Mouse (Mus musculus): ENCODE data around the gene Wwox. TPM values are rescaled to one million over a fixed set of nuclear protein-coding genes. Genes with fewer than 3 reads are reported as not detected.
A peak's percentile ranks its signal among the peaks of the same experiment; 100 is the strongest.

Wwox gene
- polyA plus RNA-seq, 1 experiment from 2014 or later: 16.0 TPM

DNA sequence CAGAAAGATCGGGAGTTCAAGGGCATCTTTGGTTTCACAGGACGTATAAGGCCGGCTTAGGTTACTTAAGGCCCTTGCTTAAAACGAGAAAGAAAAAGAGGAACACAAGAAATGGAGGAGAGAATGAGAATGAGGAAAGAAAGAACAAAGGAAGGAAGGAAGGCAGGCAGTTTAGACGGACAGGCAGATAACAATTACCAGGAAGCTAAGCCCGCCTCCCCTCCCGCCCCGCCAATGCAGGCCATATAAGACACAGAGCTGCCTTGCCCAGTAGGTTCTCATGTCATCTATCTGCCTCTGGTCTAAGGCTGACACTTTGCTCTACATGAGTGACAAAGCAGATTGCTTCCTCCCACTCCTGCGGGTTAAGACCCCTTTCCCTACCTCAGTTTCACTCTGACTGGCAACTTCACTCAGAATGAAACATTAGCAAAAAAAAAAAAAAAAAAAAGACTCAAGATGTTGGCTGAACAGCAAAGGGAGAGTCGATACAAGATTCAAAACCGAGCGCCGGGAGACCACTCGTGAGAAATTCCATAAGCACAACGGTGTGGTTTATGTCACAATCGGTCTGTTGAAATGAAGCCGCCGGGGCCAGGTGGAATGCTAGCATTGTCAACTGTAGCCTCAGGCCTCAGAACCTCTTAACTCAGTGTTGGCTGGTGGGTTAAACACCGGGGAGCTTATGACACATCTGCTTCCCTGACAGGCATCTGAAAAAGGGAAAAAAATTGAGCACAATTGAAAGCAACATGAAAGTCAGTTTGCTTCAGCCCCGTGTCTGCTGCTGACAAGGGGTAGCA, 787.5 kb downstream of the Wwox start:
- Histone ChIP-seq H3K27me3 (0 out of 2 replicates have a peak, but pooled peaks cover 4% of the 10 kb centered on the region), H3K9ac (no peak overlapping the region), H3K4me3 (replicated peaks) (no peak overlapping the region), H3K4me2 (no peak overlapping the region), H3K4me1 (no peaks in the 10 kb centered on the region), H3K36me3 (no peaks in the 10 kb centered on the region), H3K27ac (no peak overlapping the region), H3K9me3 (replicated peaks) (no peaks in the 10 kb centered on the region)
- no peak for ATAC-seq (replicated peaks; ENCODE audit: low FRiP score)
- WGBS: 73% methylated on average over 20 of the region's 20 CpGs

DNA sequence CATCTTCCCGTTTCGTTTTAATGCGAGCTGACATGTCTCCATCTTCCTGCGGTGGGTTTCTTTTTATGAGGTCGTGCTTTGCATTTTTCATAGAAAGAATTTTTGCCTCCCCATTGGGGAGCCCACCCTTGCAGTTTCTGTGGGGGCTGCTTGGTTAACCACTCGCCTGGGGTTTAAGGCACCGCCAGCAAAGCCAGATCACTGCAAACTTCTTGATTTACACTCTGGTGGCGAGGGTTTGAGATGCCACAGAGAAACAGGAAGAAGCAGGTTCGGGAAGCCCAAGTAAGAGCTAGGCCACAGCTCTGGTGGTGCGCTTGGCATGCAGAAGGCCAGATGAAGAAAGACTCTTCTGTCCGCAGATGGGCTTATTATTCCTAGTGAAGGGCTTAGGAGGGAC, 789.4 kb downstream of the Wwox start:
- peaks cover 3% of the 10 kb centered on the region for H3K4me1 ChIP-seq
- H3K4me3 ChIP-seq (replicated peaks): no peak overlapping the region
- no peak overlapping the region for H3K27ac ChIP-seq
- H3K27me3 ChIP-seq: 0 out of 2 replicates have a peak, but pooled peaks cover 4% of the 10 kb centered on the region
- H3K9me3 ChIP-seq (replicated peaks): no peaks in the 10 kb centered on the region
- WGBS: 72% methylated on average over 11 of the region's 11 CpGs
- no peak for ATAC-seq (replicated peaks; ENCODE audit: low FRiP score)
- no peaks in the 10 kb centered on the region for H3K36me3 ChIP-seq
- no peak overlapping the region for H3K4me2 ChIP-seq
- H3K9ac ChIP-seq: no peak overlapping the region

DNA sequence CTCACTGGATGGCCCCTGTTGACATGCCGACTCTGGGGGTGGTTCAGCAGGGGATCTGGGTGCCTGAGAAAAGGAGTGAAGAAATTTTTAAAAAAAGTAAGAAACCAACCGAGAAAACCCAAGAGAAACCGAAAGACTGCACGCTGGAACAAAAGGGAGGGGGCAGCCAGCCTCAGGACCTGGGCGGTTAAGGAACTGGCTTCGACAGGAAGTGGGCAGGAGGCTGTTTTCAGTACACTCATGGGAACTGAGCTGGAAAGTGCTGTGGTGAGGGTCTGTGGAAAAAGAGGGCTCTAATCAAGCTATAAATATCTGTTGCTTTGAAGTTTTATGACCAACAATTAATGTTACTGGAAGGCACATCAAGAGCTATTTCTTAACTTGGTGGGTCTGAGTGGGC, 794.6 kb downstream of the Wwox start:
- Histone ChIP-seq H3K4me1 (peaks cover 13% of the 10 kb centered on the region), H3K36me3 (no peaks in the 10 kb centered on the region), H3K27ac (no peak overlapping the region), H3K4me2 (peak overlapping the region; percentile 39), H3K4me3 (replicated peaks) (no peak overlapping the region), H3K27me3 (peaks cover 15% of the 10 kb centered on the region), H3K9ac (no peak overlapping the region), H3K9me3 (replicated peaks) (no peaks in the 10 kb centered on the region)
- 23% methylated on average over 6 of the region's 6 CpGs for WGBS
- no peak for ATAC-seq (replicated peaks; ENCODE audit: low FRiP score)

DNA sequence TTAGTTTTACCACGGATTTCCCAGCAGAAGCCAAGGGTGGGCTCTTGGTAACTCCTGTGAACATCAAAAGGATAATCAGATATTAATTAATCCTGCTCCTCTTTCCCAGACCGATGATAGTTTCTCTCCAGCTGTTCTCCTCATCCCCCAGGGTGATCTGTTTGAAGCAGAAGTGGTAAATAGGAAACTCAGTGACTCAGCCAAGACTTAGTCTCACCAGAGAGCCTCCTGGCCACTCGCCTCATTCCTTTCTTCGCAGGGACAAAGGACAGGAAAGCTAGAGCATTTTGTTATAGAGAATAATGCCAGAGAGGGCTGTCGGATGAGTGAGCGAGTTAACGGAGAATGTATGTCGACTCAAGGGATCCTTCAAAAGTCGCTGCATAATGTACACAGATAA, 798.1 kb downstream of the Wwox start:
- peaks cover 13% of the 10 kb centered on the region for H3K4me1 ChIP-seq
- no peak overlapping the region for H3K4me3 ChIP-seq (replicated peaks)
- no peak overlapping the region for H3K27ac ChIP-seq
- peaks cover 38% of the 10 kb centered on the region for H3K27me3 ChIP-seq
- no peak overlapping the region for H3K9ac ChIP-seq
- no peaks in the 10 kb centered on the region for H3K36me3 ChIP-seq
- no peaks in the 10 kb centered on the region for H3K9me3 ChIP-seq (replicated peaks)
- 73% methylated on average over 9 of the region's 9 CpGs for WGBS
- H3K4me2 ChIP-seq: no peak overlapping the region
- ATAC-seq (replicated peaks; ENCODE audit: low FRiP score): no peak

DNA sequence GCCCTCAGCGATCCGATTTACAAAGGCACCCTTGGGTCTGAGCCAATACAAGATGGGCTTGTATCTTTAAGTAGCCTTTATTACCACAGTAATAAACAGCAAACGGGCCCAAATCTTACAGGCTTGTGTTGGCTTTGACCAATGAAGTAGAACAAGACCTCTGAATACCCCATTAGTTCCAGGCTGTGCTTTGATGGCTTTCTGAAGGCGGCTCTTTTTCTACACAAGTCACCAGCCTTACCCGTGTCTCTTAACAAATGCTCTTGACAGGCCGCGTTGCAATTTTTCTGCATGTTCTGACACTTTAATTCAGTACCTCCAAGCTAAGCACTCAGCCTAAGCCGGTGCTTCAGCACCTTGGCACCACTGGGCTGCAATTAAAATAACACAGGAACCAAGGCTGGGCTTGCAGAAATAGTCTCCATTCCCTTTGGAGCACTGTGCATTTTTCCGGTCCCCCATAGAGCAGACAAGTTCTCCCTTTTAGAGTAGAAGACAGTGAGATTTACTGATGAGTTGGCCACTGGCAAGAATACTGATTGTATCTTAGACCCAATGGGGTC, 804.1 kb downstream of the Wwox start:
- Histone ChIP-seq H3K9me3 (replicated peaks) (no peaks in the 10 kb centered on the region), H3K4me1 (peaks cover 15% of the 10 kb centered on the region), H3K36me3 (no peaks in the 10 kb centered on the region), H3K4me3 (replicated peaks) (no peak overlapping the region), H3K27me3 (peaks cover 68% of the 10 kb centered on the region), H3K9ac (no peak overlapping the region), H3K27ac (no peak overlapping the region), H3K4me2 (no peak overlapping the region)
- peak; percentile 36; the same call in 1 of the 2 replicates for ATAC-seq (replicated peaks; ENCODE audit: low FRiP score)
- 26% methylated on average over 9 of the region's 9 CpGs for WGBS

DNA sequence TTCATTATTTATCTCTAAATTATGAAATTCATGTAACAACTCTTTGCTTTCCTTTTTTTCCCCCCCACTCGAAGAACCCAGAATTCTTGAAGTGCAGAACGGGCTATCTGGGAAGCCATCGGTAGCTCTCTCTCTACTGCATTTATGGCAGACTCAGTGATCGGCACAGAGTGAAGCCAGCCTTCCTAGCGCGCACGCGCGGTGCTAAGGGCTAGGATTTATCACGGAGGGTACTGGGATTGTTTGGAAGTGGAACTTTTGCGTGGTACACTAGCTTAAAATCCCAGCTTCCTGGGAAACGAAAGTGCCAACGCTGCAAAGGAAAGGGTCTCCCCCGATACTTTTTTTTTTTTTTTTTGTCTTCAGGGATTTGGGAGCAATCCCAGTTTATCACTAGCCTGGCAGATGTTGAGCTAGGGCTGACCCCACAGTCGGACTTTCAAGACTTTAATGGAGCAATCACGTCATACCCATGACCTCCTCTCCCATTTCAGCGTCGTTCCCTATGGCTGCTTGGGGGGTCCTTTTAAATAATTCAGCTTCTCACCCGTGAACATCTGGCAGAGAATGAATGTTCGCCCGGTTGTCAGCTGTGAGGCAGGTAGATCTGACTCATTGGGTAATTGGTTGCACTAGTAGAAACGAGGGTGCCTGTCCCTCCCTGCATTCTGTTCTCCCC, 810.4 kb downstream of the Wwox start:
- H3K4me3 ChIP-seq (replicated peaks): peak overlapping the region; percentile 18
- no peak overlapping the region for H3K9ac ChIP-seq
- peaks cover 16% of the 10 kb centered on the region for H3K4me1 ChIP-seq
- H3K27ac ChIP-seq: no peak overlapping the region
- WGBS: 18% methylated on average over 22 of the region's 22 CpGs
- peaks cover 71% of the 10 kb centered on the region for H3K27me3 ChIP-seq
- peak overlapping the region; percentile 53 for H3K4me2 ChIP-seq
- H3K36me3 ChIP-seq: no peaks in the 10 kb centered on the region
- H3K9me3 ChIP-seq (replicated peaks): no peaks in the 10 kb centered on the region
- ATAC-seq (replicated peaks; ENCODE audit: low FRiP score): 0 out of 2 replicates have a peak, but pooled peaks have one; percentile 15

DNA sequence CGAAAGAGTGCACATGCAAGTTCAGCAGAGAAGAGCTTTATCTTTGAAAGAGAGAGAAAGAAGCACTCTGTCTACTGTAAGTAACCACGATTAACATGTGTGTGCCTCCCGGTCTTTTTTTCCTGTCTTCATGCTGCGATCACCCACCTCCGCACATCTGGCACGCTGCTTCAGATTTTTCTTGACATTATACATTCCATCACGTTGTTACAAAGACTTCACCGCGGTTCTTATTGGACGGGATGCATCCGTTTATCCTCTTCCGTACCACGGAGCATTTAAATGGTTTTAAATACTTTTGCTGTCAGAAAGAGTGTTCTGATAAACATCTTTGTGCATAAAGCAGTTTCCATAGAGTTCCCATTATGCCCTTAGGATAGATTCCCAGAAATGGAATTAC, 816.1 kb downstream of the Wwox start:
- 76% methylated on average over 13 of the region's 13 CpGs for WGBS
- Histone ChIP-seq H3K36me3 (no peaks in the 10 kb centered on the region), H3K27me3 (peaks cover 44% of the 10 kb centered on the region), H3K4me3 (replicated peaks) (no peak overlapping the region), H3K27ac (no peak overlapping the region), H3K9ac (no peak overlapping the region), H3K4me2 (no peak overlapping the region), H3K9me3 (replicated peaks) (no peaks in the 10 kb centered on the region), H3K4me1 (peaks cover 6% of the 10 kb centered on the region; the same call in 1 of the 2 replicates)
- no peak for ATAC-seq (replicated peaks; ENCODE audit: low FRiP score)

DNA sequence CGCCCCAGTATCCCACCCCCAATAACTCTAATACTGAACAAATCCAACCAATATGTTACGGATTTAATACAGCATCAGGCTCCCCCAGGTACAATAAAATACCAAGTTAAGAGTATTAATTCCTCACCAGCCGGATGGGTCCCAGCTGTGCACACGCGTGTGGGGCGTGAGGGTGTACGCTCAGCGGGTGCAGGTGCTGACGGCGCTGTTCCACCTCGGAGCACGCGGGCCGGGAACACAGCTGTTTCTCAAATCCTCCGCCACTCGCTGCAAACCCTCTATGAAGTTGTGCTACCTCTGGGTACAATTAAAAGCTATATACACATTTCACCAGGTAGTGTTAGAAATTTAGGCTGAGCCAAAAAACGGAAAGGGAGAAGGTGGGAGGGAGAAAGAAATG, 818.0 kb downstream of the Wwox start:
- H3K36me3 ChIP-seq: no peaks in the 10 kb centered on the region
- WGBS: 86% methylated on average over 17 of the region's 17 CpGs
- no peaks in the 10 kb centered on the region for H3K9me3 ChIP-seq (replicated peaks)
- no peak overlapping the region for H3K27ac ChIP-seq
- no peak overlapping the region for H3K9ac ChIP-seq
- H3K4me1 ChIP-seq: 0 out of 2 replicates have a peak, but pooled peaks cover 4% of the 10 kb centered on the region
- peaks cover 28% of the 10 kb centered on the region for H3K27me3 ChIP-seq
- H3K4me2 ChIP-seq: no peak overlapping the region
- ATAC-seq (replicated peaks; ENCODE audit: low FRiP score): no peak
- H3K4me3 ChIP-seq (replicated peaks): no peak overlapping the region

DNA sequence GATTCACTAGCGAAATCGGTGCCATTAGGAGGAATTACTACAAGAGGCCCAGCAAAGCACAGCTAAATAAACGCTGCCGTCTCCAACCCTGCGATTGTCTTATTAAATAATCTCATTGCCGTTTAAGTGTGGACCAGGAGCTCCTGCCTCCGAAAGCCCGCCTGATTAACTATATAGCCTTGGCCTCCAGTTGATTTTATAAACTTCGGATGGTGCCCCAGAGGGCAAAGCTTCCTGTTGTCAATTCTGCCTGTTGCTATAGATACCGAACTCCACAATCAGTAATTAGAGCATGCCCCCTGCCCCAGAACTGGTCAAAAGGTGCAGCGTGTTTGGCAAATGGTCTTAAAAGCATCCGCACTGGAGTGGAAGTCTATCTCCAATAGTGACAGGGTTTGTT, 820.4 kb downstream of the Wwox start:
- H3K9me3 ChIP-seq (replicated peaks): no peaks in the 10 kb centered on the region
- ATAC-seq (replicated peaks; ENCODE audit: low FRiP score): no peak
- H3K27me3 ChIP-seq: peaks cover 20% of the 10 kb centered on the region; the same call in 1 of the 2 replicates
- no peaks in the 10 kb centered on the region for H3K36me3 ChIP-seq
- H3K9ac ChIP-seq: no peak overlapping the region
- H3K27ac ChIP-seq: no peak overlapping the region
- H3K4me3 ChIP-seq (replicated peaks): no peak overlapping the region
- H3K4me1 ChIP-seq: 0 out of 2 replicates have a peak, but pooled peaks cover 4% of the 10 kb centered on the region
- H3K4me2 ChIP-seq: no peak overlapping the region
- 37% methylated on average over 12 of the region's 12 CpGs for WGBS

DNA sequence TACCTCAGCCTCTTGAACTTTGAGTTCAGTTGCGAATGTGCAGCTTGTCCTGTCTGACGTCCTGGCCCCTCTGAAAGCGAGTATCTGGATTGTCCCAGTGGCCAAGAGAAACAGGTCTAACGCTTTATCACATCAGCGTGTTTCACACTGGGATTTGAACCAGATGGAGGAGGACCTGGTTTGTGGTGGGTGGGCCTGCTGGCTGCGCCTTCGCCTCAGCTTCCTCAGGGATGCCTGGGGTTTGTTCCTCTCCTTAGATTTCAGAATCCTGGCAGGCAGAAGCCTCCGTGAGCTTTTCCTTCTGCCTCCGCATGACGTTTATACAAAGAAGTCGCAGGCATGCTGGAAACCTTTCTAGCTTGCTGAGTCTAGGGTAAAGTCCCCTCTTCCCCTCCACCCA, 827.7 kb downstream of the Wwox start:
- 0 out of 2 replicates have a peak, but pooled peaks cover 9% of the 10 kb centered on the region for H3K27me3 ChIP-seq
- no peak overlapping the region for H3K27ac ChIP-seq
- WGBS: 74% methylated on average over 11 of the region's 11 CpGs
- no peaks in the 10 kb centered on the region for H3K9me3 ChIP-seq (replicated peaks)
- ATAC-seq (replicated peaks; ENCODE audit: low FRiP score): no peak
- H3K4me3 ChIP-seq (replicated peaks): no peak overlapping the region
- no peak overlapping the region for H3K4me2 ChIP-seq
- H3K36me3 ChIP-seq: no peaks in the 10 kb centered on the region
- peaks cover 8% of the 10 kb centered on the region for H3K4me1 ChIP-seq
- H3K9ac ChIP-seq: no peak overlapping the region

DNA sequence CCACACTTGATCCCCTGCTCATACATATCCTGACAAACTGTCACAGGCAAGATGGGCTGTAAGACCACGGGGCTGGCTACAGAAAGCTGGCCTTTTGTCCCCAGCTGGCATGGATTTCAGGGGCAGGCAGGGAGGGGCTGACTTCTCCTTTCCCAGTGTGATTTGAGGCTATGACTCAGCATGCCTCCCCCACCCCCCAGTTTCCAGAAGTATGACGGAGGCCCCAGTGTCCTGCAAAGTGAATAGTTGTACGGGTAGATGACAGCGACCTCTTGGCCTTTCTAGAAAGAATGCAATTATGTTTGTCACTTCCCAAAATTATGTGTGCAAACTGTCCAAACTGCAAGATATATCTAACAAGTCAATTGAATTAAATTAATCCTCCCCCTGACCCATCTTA, 830.1 kb downstream of the Wwox start:
- Histone ChIP-seq H3K4me1 (peaks cover 11% of the 10 kb centered on the region), H3K27me3 (0 out of 2 replicates have a peak, but pooled peaks cover 9% of the 10 kb centered on the region), H3K9me3 (replicated peaks) (no peaks in the 10 kb centered on the region), H3K36me3 (no peaks in the 10 kb centered on the region), H3K9ac (no peak overlapping the region), H3K4me2 (no peak overlapping the region), H3K4me3 (replicated peaks) (no peak overlapping the region), H3K27ac (no peak overlapping the region)
- no peak for ATAC-seq (replicated peaks; ENCODE audit: low FRiP score)
- WGBS: 19% methylated on average over 4 of the region's 4 CpGs

DNA sequence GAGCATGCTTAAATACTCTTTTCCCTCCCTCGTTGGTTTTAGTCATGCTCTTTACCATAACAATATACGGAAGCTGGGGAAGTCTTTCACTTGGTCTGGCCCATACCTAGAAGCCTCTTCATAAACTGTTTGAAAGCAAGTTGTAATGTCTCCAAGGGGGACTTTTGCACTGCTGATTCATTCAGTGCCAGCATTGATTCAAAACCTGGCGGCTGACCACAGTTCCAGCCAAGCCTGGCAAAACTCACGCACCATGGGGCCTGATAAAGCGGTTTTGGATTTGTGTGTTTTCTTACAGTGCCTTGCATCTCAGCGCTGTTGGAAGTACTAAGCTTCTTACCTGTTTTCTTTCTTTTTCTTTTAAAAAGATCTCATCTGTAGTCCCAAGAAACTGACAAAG, 834.5 kb downstream of the Wwox start:
- no peak overlapping the region for H3K27ac ChIP-seq
- H3K36me3 ChIP-seq: no peaks in the 10 kb centered on the region
- ATAC-seq (replicated peaks; ENCODE audit: low FRiP score): no peak
- no peaks in the 10 kb centered on the region for H3K9me3 ChIP-seq (replicated peaks)
- H3K4me3 ChIP-seq (replicated peaks): no peak overlapping the region
- no peaks in the 10 kb centered on the region for H3K27me3 ChIP-seq
- no peak overlapping the region for H3K4me2 ChIP-seq
- 89% methylated on average over 6 of the region's 6 CpGs for WGBS
- no peak overlapping the region for H3K9ac ChIP-seq
- peaks cover 15% of the 10 kb centered on the region for H3K4me1 ChIP-seq
